Mouse (Mus musculus): ENCODE measurements at regions not wholly inside any gene's neighbourhood (a gene's known extent, or its start where the extent isn't known, plus 50 kb on each side); places are given as distances from the start of the nearest gene placed in this dataset.

GRCm38 (mm10) chr2:78972288-78973117 lies 104.6 kb downstream of the Ube2e3 start:
- no peak for TF ChIP-seq CTCF (conservative IDR thresholded peaks at IDR 0.05)

DNA sequence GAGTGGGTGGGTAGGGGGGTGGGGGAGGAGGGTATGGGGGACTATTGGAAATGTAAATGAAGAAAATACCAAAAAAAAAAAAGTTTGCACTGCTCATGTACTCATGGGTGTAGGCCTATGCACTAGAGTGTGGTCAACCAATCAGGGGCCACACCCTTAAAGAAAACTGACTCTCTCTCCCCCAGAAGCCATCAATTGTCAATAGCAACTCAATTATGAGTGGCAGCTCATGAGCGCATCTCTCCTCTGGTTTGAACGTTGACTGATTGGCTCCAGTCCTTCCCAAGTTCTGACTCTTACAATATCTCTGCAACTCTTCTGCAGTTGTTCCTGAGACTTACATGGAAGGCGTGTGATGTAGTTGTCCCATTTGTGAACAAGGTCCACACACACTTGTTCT lies 105.9 kb downstream of the Ube2e3 start:
- Histone ChIP-seq H3K27ac (no peak overlapping the region), H3K4me3 (no peak overlapping the region)
- no peak for TF ChIP-seq CTCF (conservative IDR thresholded peaks at IDR 0.05)
- no peak for DNase-seq (ENCODE audit: low spot score in 2 of 2)

More at GRCm38 (mm10) chr2:78972288-78973117, 104.6 kb downstream of the Ube2e3 start:
- Histone ChIP-seq H3K27ac (no peak overlapping the region), H3K4me3 (no peak overlapping the region)
- DNase-seq (ENCODE audit: low spot score in 2 of 2): no peak

GRCm38 (mm10) chr2:78974683-78975392 lies 106.9 kb downstream of the Ube2e3 start:
- DNase-seq (ENCODE audit: low spot score in 2 of 2): no peak
- TF ChIP-seq CTCF (conservative IDR thresholded peaks at IDR 0.05): no peak
- Histone ChIP-seq H3K4me3 (no peak overlapping the region), H3K27ac (no peak overlapping the region)

- Histone ChIP-seq H3K4me3 (no peak overlapping the region), H3K27ac (no peak overlapping the region)
- TF ChIP-seq CTCF (conservative IDR thresholded peaks at IDR 0.05): no peak
- no peak for DNase-seq (ENCODE audit: low spot score in 2 of 2)
Measured at GRCm38 (mm10) chr2:78975393-78975774, 107.5 kb downstream of the Ube2e3 start.

- Histone ChIP-seq H3K27ac (no peak overlapping the region), H3K4me3 (no peak overlapping the region)
- DNase-seq (ENCODE audit: low spot score in 2 of 2): no peak
- no peak for TF ChIP-seq CTCF (conservative IDR thresholded peaks at IDR 0.05)
Measured at GRCm38 (mm10) chr2:78976084-78976483, 108.2 kb downstream of the Ube2e3 start.

GRCm38 (mm10) chr2:78977632-78978397 lies 109.9 kb downstream of the Ube2e3 start:
- no peak overlapping the region for H3K4me3 ChIP-seq
- DNase-seq (ENCODE audit: low spot score in 2 of 2): no peak
- no peak overlapping the region for H3K27ac ChIP-seq
- no peak for TF ChIP-seq CTCF (conservative IDR thresholded peaks at IDR 0.05)

- no peak overlapping the region for H3K27ac ChIP-seq
- DNase-seq (ENCODE audit: low spot score in 2 of 2): no peak
- no peak for TF ChIP-seq CTCF (conservative IDR thresholded peaks at IDR 0.05)
- H3K4me3 ChIP-seq: no peak overlapping the region
Measured at GRCm38 (mm10) chr2:78980019-78980418, 112.1 kb downstream of the Ube2e3 start.

- Histone ChIP-seq H3K4me3 (no peak overlapping the region), H3K27ac (no peak overlapping the region)
- no peak for TF ChIP-seq CTCF (conservative IDR thresholded peaks at IDR 0.05)
- DNase-seq (ENCODE audit: low spot score in 2 of 2): no peak
Measured at GRCm38 (mm10) chr2:78980661-78981229, 112.8 kb downstream of the Ube2e3 start.

DNA sequence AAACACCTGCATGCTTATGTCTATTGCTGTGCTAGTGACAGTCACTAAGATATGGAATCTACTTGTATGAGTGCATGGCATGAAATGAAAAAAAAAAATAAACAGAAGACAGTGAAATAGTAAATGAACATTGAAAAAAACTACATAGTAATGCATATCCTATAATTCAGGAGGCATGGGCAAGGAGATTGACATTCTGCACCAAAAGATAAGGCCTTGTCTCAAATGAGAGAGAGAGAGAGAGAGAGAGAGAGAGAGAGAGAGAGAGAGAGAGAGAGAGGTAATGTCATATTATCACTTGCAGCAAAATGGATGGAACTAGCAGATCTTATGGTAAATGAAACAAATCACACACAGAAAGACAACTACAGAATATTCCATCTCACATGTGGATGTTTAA lies 115.4 kb downstream of the Ube2e3 start:
- Histone ChIP-seq H3K4me3 (no peak overlapping the region), H3K27ac (no peak overlapping the region)
- no peak for TF ChIP-seq CTCF (conservative IDR thresholded peaks at IDR 0.05)
- no peak for DNase-seq (ENCODE audit: low spot score in 2 of 2)

DNA sequence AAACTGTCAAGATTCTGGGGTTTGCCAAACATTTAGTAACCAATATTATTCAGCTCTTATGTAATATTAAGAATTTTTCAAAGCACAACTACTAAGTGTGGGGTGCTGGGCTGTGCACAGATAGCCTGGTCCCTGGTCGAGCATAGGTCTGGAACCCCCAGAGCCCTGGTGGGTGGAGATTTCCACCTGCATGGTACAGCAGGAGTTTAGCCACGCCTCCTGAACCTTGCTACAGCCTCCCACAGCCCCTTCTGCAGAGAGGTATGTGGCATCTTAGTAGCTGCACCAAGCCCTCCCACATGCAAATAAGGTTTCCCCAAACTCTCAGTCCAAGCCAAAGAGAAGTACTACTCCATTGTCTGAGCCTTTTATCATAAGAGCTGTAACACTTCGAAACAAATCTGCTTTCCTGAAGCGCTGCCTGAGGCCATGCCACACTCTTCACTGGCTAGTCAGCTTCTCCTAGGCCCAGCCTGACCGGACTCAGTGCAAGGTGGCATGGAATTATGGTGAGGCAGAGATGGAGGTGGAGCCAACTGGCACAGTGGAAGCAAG lies 116.1 kb downstream of the Ube2e3 start:
- H3K4me3 ChIP-seq: no peak overlapping the region
- no peak for DNase-seq (ENCODE audit: low spot score in 2 of 2)
- no peak for TF ChIP-seq CTCF (conservative IDR thresholded peaks at IDR 0.05)
- no peak overlapping the region for H3K27ac ChIP-seq

- no peak overlapping the region for H3K27ac ChIP-seq
- no peak for TF ChIP-seq CTCF (conservative IDR thresholded peaks at IDR 0.05)
- DNase-seq (ENCODE audit: low spot score in 2 of 2): peak in 1 of 2 experiments; percentile 7
- H3K4me3 ChIP-seq: no peak overlapping the region
Measured at GRCm38 (mm10) chr2:78986984-78987383, 119.1 kb downstream of the Ube2e3 start.

DNA sequence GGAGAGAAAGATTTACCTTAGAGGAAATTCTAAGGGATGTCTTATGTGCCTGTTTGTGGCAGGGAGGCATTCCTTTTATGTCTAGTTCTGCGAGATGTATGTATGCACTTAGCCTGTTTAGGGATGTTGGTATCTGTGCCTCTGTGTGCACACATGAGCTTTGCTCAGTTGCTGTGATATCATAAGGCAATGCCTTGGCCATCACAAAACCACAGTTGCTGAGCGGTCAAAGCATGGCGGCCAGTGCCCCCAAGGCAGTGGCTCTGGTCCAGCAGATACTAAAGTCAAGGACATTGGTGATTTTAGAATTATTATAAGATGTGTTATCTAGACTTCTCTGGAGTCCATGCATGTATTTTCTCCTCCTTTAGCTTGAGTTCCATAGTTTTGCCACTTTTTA lies 119.5 kb downstream of the Ube2e3 start:
- no peak overlapping the region for H3K27ac ChIP-seq
- no peak for DNase-seq (ENCODE audit: low spot score in 2 of 2)
- TF ChIP-seq CTCF (conservative IDR thresholded peaks at IDR 0.05): no peak
- H3K4me3 ChIP-seq: no peak overlapping the region

All from layer of hippocampus, adult 2 months (tissue).